Mouse (Mus musculus) hindbrain, postnatal 0 days (tissue): ENCODE measurements around the gene Dnmt3a. TPM values are rescaled to one million over a fixed set of nuclear protein-coding genes. Genes with fewer than 3 reads are reported as not detected.

Experiments
- ATAC-seq: fragments of 200-750 bp; cut with Nextera tagmentation; 2 replicates; pipeline ENCODE4 v1.8.0; 2017; ENCODE audit warnings: mild to moderate bottlenecking, moderate TSS enrichment, moderate library complexity
- DNase-seq: peaks from one replicate; pipeline ENCODE4 v3.0.0-alpha.2; 2015; ENCODE audit warnings: low spot score
- H3K27ac ChIP-seq: fragments of 300-500 bp; sonication (generic); 2 replicates; pipeline ENCODE4 v1.5.1; 2014; ENCODE audit warnings: mild to moderate bottlenecking
- H3K27me3 ChIP-seq: fragments of 300-500 bp; sonication (generic); 2 replicates; pipeline ENCODE4 v1.6.1; 2014; ENCODE audit warnings: low read length, mixed read lengths; ENCODE audit not compliant: insufficient read depth
- H3K36me3 ChIP-seq: fragments of 300-500 bp; sonication (generic); 2 replicates; pipeline ENCODE4 v1.6.1; 2014; ENCODE audit warnings: low read length, mixed read lengths; ENCODE audit not compliant: insufficient read depth
- H3K4me1 ChIP-seq: fragments of 300-500 bp; sonication (generic); 2 replicates; pipeline ENCODE4 v1.6.1; 2014; ENCODE audit warnings: antibody characterized with exemption, low read length, mixed read lengths; ENCODE audit not compliant: insufficient read depth
- H3K4me2 ChIP-seq: fragments of 300-500 bp; sonication (generic); 2 replicates; pipeline ENCODE4 v1.6.1; 2014; ENCODE audit warnings: low read depth, mild to moderate bottlenecking, low read length, moderate library complexity, mixed read lengths
- H3K4me3 ChIP-seq: fragments of 300-500 bp; sonication (generic); 2 replicates; pipeline ENCODE4 v1.5.1; 2014; ENCODE audit warnings: low read length
- H3K9ac ChIP-seq: fragments of 300-500 bp; sonication (generic); replicated peaks from 2 replicates; pipeline ENCODE4 v1.6.1; 2014; ENCODE audit warnings: mild to moderate bottlenecking, low read length, moderate library complexity, mixed read lengths
- H3K9me3 ChIP-seq: fragments of 300-500 bp; sonication (generic); 2 replicates; pipeline ENCODE4 v1.6.1; 2016; ENCODE audit warnings: low read length, mixed read lengths
- CTCF ChIP-seq: IDR thresholded peaks from 2 replicates; pipeline ENCODE4 v1.5.1; 2016; ENCODE audit warnings: antibody characterized with exemption, control low read depth, low read depth
- WGBS: fragments of 180-500 bp; shearing (Covaris S2); extraction: QIAGEN DNeasy Blood & Tissue Kit; methylation state at CpG from one replicate; pipeline ENCODE4 v1.1.7; 2014; 5-methylcytosine and 5-hydroxymethylcytosine counted together
- polyA plus RNA-seq: library from polyadenylated mRNA; unstranded; fragments of >200 nt; fragmentation: Nextera tagmentation; extraction: Ambion mirVana; gene quantifications from 2 replicates; pipeline ENCODE4 v1.2.1, GENCODE M21; 2015
- total RNA-seq: library from RNA; depleted of rRNA; stranded (reverse); fragments of >200 nt; gene quantifications from 2 replicates; pipeline ENCODE4 v1.2.3, GENCODE M21; 2014; rRNA removed

Dnmt3a gene
- 81.8 and 90.3 TPM in 2 replicates for total RNA-seq
- polyA plus RNA-seq, result 133 and 134 TPM in 2 replicates

- no peak for TF ChIP-seq CTCF
- Histone ChIP-seq H3K4me2 (peak within 1 kb of the TSS; percentile 80), H3K9me3 (no peaks in the 10 kb centered on the region), H3K27ac (peak within 1 kb of the TSS; percentile 93), H3K4me1 (peaks cover 23% of the 10 kb centered on the region), H3K27me3 (no peaks in the 10 kb centered on the region), H3K4me3 (peak within 1 kb of the TSS; percentile 86), H3K9ac (peak within 1 kb of the TSS; percentile 82), H3K36me3 (no peaks in the 10 kb centered on the region)
- DNase-seq (no peak), ATAC-seq (peak; percentile 16)
- 11% methylated on average over 4 of the region's 4 CpGs for WGBS
Observed at GRCm38 (mm10) chr12:3805852-3806251, at the start of gene Dnmt3a. Gene Dnmt3a, plus strand, starts transcription at chr12:3806007.

- Histone ChIP-seq H3K4me2 (no peak overlapping the region), H3K27me3 (no peaks in the 10 kb centered on the region), H3K4me3 (no peak overlapping the region), H3K36me3 (no peaks in the 10 kb centered on the region), H3K9ac (no peak overlapping the region), H3K4me1 (no peaks in the 10 kb centered on the region), H3K27ac (no peak overlapping the region), H3K9me3 (no peaks in the 10 kb centered on the region)
- no peak for TF ChIP-seq CTCF
- no peak for ATAC-seq
- DNase-seq, result no peak
- WGBS, result 92% methylated on average over 3 of the region's 3 CpGs
Observed at GRCm38 (mm10) chr12:3756216-3756615, 49.6 kb upstream of the Dnmt3a start.

GRCm38 (mm10) chr12:3758127-3758526 lies 47.7 kb upstream of the Dnmt3a start:
- no peaks in the 10 kb centered on the region for H3K36me3 ChIP-seq
- DNase-seq, result no peak
- 89% methylated on average over 3 of the region's 3 CpGs for WGBS
- TF ChIP-seq CTCF, result no peak
- no peak for ATAC-seq
- H3K4me1 ChIP-seq, result no peaks in the 10 kb centered on the region
- H3K27me3 ChIP-seq, result no peaks in the 10 kb centered on the region
- no peak overlapping the region for H3K4me2 ChIP-seq
- no peak overlapping the region for H3K4me3 ChIP-seq
- no peaks in the 10 kb centered on the region for H3K9me3 ChIP-seq
- no peak overlapping the region for H3K27ac ChIP-seq
- no peak overlapping the region for H3K9ac ChIP-seq

GRCm38 (mm10) chr12:3759419-3759818 lies 46.4 kb upstream of the Dnmt3a start:
- TF ChIP-seq CTCF, result peak; percentile 47
- ATAC-seq (no peak), DNase-seq (no peak)
- Histone ChIP-seq H3K9ac (no peak overlapping the region), H3K9me3 (no peaks in the 10 kb centered on the region), H3K36me3 (no peaks in the 10 kb centered on the region), H3K4me2 (no peak overlapping the region), H3K27me3 (no peaks in the 10 kb centered on the region), H3K4me1 (no peaks in the 10 kb centered on the region), H3K4me3 (no peak overlapping the region), H3K27ac (no peak overlapping the region)
- 46% methylated on average over 4 of the region's 4 CpGs for WGBS

- peak; percentile 91 for ATAC-seq
- Histone ChIP-seq H3K4me2 (no peak overlapping the region), H3K9me3 (no peaks in the 10 kb centered on the region), H3K4me1 (no peaks in the 10 kb centered on the region), H3K36me3 (no peaks in the 10 kb centered on the region), H3K9ac (no peak overlapping the region), H3K4me3 (no peak overlapping the region), H3K27ac (peak overlapping the region; percentile 69), H3K27me3 (no peaks in the 10 kb centered on the region)
- TF ChIP-seq CTCF, result no peak
- DNase-seq, result peak; percentile 54
- 36% methylated on average over 4 of the region's 4 CpGs for WGBS
Observed at GRCm38 (mm10) chr12:3760876-3761590, 44.8 kb upstream of the Dnmt3a start.

- Histone ChIP-seq H3K4me3 (no peak overlapping the region), H3K4me1 (no peaks in the 10 kb centered on the region), H3K9ac (no peak overlapping the region), H3K36me3 (no peaks in the 10 kb centered on the region), H3K4me2 (no peak overlapping the region), H3K27me3 (no peaks in the 10 kb centered on the region), H3K9me3 (no peaks in the 10 kb centered on the region), H3K27ac (peak overlapping the region; percentile 69)
- 46% methylated on average over 6 of the region's 6 CpGs for WGBS
- ATAC-seq, result peak; percentile 87
- peak; percentile 81 for DNase-seq
- no peak for TF ChIP-seq CTCF
Observed at GRCm38 (mm10) chr12:3761591-3762295, 44.1 kb upstream of the Dnmt3a start.
